Mouse (Mus musculus) subcutaneous adipose tissue, adult 2 months (tissue): Measurements from ENCODE around the gene Wdcp. TPM values are rescaled to one million over a fixed set of nuclear protein-coding genes. Genes with fewer than 3 reads are reported as not detected.

Experiments
- polyA plus RNA-seq: library from polyadenylated mRNA; depleted of rRNA; stranded (reverse); fragments of >200 nt; gene quantifications from 2 replicates; pipeline ENCODE4 v1.2.3, GENCODE M21; 2012; ENCODE audit warnings: low replicate concordance; rRNA removed

Wdcp gene
- polyA plus RNA-seq, result 7.9 and 10.1 TPM in 2 replicates

GRCm38 (mm10) chr12:4842890-4843597, at the start of gene Wdcp:
Gene Wdcp, plus strand, starts transcription at chr12:4843303.

GRCm38 (mm10) chr12:4817361-4818101, 25.6 kb upstream of the Wdcp start, which contains the start of gene Sf3b6:
Gene Sf3b6, plus strand, starts transcription at chr12:4817544.

GRCm38 (mm10) chr12:4841392-4841887, 1.7 kb upstream of the Wdcp start, which contains the start of gene Fkbp1b:
Gene Fkbp1b, minus strand, starts transcription at chr12:4841591.

GRCm38 (mm10) chr12:4874161-4874927, 31.2 kb downstream of the Wdcp start, which contains the start of gene Mfsd2b:
Gene Mfsd2b, minus strand, starts transcription at chr12:4874359.

GRCm38 (mm10) chr12:4906951-4907906, 64.1 kb downstream of the Wdcp start, which contains the start of gene Ubxn2a:
Gene Ubxn2a, minus strand, starts transcription at chr12:4907705.

Other genes starting within 250 kb of the Wdcp start
- gene Fam228a, start 104.9 kb upstream of the Wdcp start, polyA plus RNA-seq, result 0.09 and 0.33 TPM in 2 replicates
- 0.35 and 1.1 TPM in 2 replicates for gene Pfn4, start 74.3 kb upstream of the Wdcp start, polyA plus RNA-seq
- 0.16 and 0.78 TPM in 2 replicates for gene Fam228b, start 74.0 kb upstream of the Wdcp start, polyA plus RNA-seq
- 63.1 and 111 TPM in 2 replicates for gene Sf3b6, start 25.8 kb upstream of the Wdcp start, polyA plus RNA-seq
- 4.5 and 8.4 TPM in 2 replicates for gene Fkbp1b, start 1.7 kb upstream of the Wdcp start, polyA plus RNA-seq
- gene Mfsd2b, start 31.1 kb downstream of the Wdcp start, polyA plus RNA-seq, result 0.68 and 0.80 TPM in 2 replicates
- 6.1 and 6.4 TPM in 2 replicates for gene Ubxn2a, start 64.4 kb downstream of the Wdcp start, polyA plus RNA-seq
- 6.0 and 12.6 TPM in 2 replicates for gene Atad2b, start 74.0 kb downstream of the Wdcp start, polyA plus RNA-seq